Mouse (Mus musculus) kidney, postnatal 10 days (tissue): ENCODE measurements around the gene Herc3.

Source experiments
- DNase-seq: peaks from one replicate; pipeline ENCODE4 v3.0.0; 2021; ENCODE audit warnings: mixed read lengths

The Herc3 gene

GRCm38 (mm10) chr6:58922511-58922910 is 91.2 kb downstream of the Herc3 start:
- DNase-seq = no peak

- no peak for DNase-seq
These were observed 96.6 kb downstream of the Herc3 start for GRCm38 (mm10) chr6:58927881-58928280.

GRCm38 (mm10) chr6:58929911-58930431 is 98.7 kb downstream of the Herc3 start:
- peak; percentile 22 for DNase-seq

- DNase-seq = no peak
These were observed 99.9 kb downstream of the Herc3 start for GRCm38 (mm10) chr6:58931149-58931548.

GRCm38 (mm10) chr6:58932515-58933188 is 101.4 kb downstream of the Herc3 start:
- no peak for DNase-seq

DNA sequence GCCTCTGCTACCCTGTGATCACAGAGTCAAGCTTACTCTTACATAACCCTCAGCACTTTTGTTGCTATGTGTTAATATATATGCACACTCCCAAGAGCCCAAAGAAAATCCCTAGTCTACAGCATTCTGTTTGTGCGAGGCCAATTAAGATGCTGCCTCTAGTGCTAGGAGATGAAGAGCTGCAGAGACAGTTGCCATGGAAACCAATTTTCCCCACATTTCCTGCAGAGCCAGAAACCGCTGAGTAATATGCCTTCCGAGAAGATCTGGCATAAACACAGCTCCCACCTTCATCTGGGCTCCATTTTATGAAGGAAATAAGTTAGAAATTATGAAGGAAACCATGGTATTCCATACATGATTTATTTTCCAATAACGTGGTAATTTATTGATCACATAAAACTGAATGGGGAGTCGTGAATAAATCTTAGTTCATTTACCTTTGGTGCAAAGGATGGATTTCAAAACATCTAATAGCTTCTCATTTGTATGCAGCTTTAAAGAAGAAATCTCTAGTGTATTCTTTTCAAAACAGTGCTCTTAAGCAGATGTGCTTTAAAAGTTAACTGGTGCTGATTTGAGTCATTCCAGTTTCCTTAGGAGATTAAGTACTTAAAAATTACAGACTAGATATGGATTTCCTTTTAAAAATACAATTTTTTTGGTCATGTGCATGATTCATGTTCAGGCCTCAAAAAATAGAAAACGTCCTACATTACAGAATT is 102.1 kb downstream of the Herc3 start:
- DNase-seq = no peak

DNA sequence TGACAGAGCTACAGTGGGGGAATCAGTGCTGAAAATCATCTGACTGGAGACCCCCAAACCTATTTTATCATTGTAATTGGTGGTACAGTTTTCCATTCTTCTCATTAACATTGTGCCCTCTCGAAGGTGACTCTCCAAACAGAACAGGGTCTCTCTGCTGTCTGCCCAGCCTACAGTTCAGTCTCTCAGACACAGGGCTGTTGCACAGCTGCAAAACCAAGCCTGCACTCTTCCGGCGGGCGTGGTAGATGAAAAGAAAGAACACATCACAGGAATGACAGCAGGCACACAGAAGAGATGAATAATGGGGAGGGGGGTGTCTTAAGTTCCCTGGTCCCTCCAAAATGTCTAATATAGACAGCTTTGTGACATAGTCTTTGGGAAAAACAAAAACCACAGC is 102.9 kb downstream of the Herc3 start:
- DNase-seq = no peak

- no peak for DNase-seq
These were observed 106.5 kb downstream of the Herc3 start for GRCm38 (mm10) chr6:58937726-58938125.

DNA sequence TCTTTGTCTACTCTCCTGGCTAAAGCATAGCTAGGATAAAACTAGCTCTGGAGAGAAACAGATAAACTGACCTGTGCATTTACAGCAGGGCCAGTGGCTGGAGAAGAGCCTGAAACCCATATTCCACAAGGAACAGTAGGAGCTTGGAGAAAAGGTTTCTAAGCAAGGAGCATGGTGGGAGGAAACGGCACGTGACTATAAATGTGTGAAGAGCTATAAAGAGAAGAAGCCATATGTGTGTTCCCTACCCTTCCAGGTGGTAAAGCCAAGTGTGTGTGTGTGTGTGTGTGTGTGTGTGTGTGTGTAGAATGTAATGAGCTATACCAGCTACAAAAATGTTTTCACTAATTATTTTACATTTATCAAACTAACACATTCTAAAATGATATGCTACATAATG is 111.0 kb downstream of the Herc3 start:
- no peak for DNase-seq

- no peak for DNase-seq
These were observed 112.7 kb downstream of the Herc3 start for GRCm38 (mm10) chr6:58943958-58944357.

- no peak for DNase-seq
These were observed 115.0 kb downstream of the Herc3 start for GRCm38 (mm10) chr6:58946246-58946645.

GRCm38 (mm10) chr6:58946840-58947239 is 115.6 kb downstream of the Herc3 start:
- DNase-seq = no peak

DNA sequence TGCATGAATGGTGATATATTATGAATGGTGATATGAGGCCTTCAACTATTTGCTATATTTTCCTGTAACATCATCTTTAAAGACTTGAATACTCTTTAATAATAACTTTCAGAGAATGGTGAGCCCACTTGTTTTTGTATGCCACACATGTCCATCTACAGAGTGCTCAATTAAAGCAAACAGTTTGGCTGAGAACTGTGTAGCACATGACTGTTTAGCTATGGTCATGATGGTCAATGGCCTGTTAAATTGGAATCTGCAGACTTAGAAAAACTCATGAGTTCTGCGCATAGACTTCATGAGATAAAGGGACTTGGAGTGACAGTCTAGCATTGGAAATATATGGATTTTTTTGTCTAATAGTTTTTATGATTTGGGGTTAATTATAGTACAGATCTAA is 119.1 kb downstream of the Herc3 start:
- no peak for DNase-seq

DNA sequence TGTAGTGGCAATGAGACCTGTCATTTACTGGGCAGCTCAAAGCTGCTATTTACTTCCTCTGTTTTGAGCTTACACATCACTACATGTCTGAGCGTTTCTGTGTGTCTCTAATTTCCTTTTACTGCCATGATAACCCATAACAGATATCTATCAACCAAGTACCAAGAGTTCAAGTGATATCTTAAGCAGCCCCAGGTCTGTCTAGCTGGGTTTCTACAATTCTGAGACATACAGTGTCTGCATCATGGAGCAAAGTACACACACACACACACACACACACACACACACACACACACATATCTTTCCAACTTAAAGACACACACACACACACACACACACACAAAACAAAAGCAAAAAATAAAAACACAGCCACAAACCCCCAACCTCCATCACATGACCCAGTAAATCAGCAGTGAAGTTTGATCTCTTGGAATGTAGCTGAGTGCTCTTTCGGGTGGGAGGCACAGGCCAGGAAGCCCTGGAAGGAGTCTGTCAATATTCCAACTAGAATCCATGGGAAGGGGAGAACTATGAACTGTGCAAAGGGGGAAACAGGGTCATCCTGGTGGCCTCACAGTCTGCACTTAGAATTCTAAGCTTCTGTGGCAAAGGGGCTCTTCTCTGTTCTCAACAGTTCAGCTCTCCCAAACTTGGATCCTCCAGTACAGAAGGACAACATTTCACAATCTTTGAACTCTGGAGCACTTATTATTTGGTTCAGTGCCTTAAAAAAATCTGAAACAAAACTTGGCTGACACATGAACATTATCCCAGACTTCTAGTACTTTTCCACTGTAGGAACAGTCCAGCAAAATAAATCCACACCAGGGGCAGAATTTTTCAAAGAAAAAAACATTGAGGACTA is 120.1 kb downstream of the Herc3 start:
- peak; percentile 37 for DNase-seq

GRCm38 (mm10) chr6:58960523-58960922 is 129.3 kb downstream of the Herc3 start:
- no peak for DNase-seq

- DNase-seq = no peak
These were observed 131.4 kb downstream of the Herc3 start for GRCm38 (mm10) chr6:58962691-58963090.

- DNase-seq = no peak
These were observed 132.8 kb downstream of the Herc3 start for GRCm38 (mm10) chr6:58964091-58964490.

- no peak for DNase-seq
These were observed 133.3 kb downstream of the Herc3 start for GRCm38 (mm10) chr6:58964565-58964964.

GRCm38 (mm10) chr6:58965071-58965831 is 134.0 kb downstream of the Herc3 start:
- DNase-seq = no peak

DNA sequence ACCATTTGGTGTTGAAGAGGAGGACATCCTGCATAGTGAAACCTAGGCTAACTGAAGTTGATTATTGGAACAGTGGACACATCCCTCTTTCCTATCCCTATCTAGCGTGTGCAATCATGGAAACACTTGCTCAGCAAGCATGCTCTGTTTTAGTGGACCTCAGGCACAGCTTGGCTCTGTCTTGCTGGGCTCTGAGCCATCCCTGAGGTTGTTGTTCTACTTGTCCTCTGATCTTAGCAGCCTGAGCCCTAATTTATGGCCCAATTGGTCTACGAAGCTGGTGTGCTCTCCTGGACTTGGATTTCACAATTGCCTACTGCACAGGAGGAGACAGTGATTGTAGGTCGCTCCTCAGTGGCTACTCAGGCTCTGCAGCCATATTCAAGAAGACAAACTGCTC is 137.0 kb downstream of the Herc3 start:
- DNase-seq = peak; percentile 23
